Mouse (Mus musculus) layer of hippocampus, adult 18-20 months (tissue): ENCODE measurements at regions not wholly inside any gene's neighbourhood (a gene's known extent, or its start where the extent isn't known, plus 50 kb on each side); places are given as distances from the start of the nearest gene placed in this dataset.

Experiments used
- DNase-seq, 2 experiments: peaks; one replicate each; pipeline ENCODE4 v3.0.0; 2022; ENCODE audit warnings: low spot score in 2 of 2

- no peak for DNase-seq
These were observed 80.0 kb upstream of the Sfswap start for GRCm38 (mm10) chr5:129420981-129421380.

- DNase-seq, result no peak
These were observed 71.1 kb upstream of the Sfswap start for GRCm38 (mm10) chr5:129429897-129430296.

GRCm38 (mm10) chr5:129430330-129430729 lies 70.7 kb upstream of the Sfswap start:
- no peak for DNase-seq

GRCm38 (mm10) chr5:129449931-129450573 lies 51.0 kb upstream of the Sfswap start:
- no peak for DNase-seq
